Mouse (Mus musculus) intestine, embryonic 15.5 days (tissue): Measurements from ENCODE around the gene Ttc39d. TPM values are rescaled to one million over a fixed set of nuclear protein-coding genes. Genes with fewer than 3 reads are reported as not detected.
A peak's percentile ranks its signal among the peaks of the same experiment; 100 is the strongest.
"Not testable (repeated sequence)": the region's sequence is repeated elsewhere in the genome, so short reads cannot be mapped to it uniquely, and the experiment has no call there.

Source experiments
- ATAC-seq: fragments of 200-750 bp; cut with Nextera tagmentation; 2 replicates; pipeline ENCODE4 v1.8.0; 2017; ENCODE audit warnings: moderate TSS enrichment, moderate library complexity
- H3K27ac ChIP-seq: fragments of 300-500 bp; sonication (generic); 2 replicates; pipeline ENCODE4 v1.5.1; 2015; ENCODE audit warnings: mild to moderate bottlenecking, inconsistent platforms
- H3K27me3 ChIP-seq: fragments of 300-500 bp; sonication (generic); replicated peaks from 2 replicates; pipeline ENCODE4 v1.6.1; 2015; ENCODE audit warnings: inconsistent platforms
- H3K36me3 ChIP-seq: fragments of 300-500 bp; sonication (generic); 2 replicates; pipeline ENCODE4 v1.6.1; 2015; ENCODE audit warnings: inconsistent platforms
- H3K4me1 ChIP-seq: fragments of 300-500 bp; sonication (generic); replicated peaks from 2 replicates; pipeline ENCODE4 v1.6.1; 2015; ENCODE audit warnings: inconsistent platforms
- H3K4me2 ChIP-seq: fragments of 300-500 bp; sonication (generic); replicated peaks from 2 replicates; pipeline ENCODE4 v1.6.1; 2015; ENCODE audit warnings: mild to moderate bottlenecking, inconsistent platforms
- H3K4me3 ChIP-seq: fragments of 300-500 bp; sonication (generic); replicated peaks from 2 replicates; pipeline ENCODE4 v1.5.1; 2015; ENCODE audit warnings: inconsistent platforms
- H3K9ac ChIP-seq: fragments of 300-500 bp; sonication (generic); 2 replicates; pipeline ENCODE4 v1.6.1; 2015; ENCODE audit warnings: inconsistent platforms
- H3K9me3 ChIP-seq: fragments of 300-500 bp; sonication (generic); 2 replicates; pipeline ENCODE4 v1.6.1; 2016; ENCODE audit warnings: inconsistent platforms
- WGBS: fragments of 180-500 bp; shearing (Covaris S2); methylation state at CpG from one replicate; pipeline ENCODE4 v1.1.7; 2015; 5-methylcytosine and 5-hydroxymethylcytosine counted together
- polyA plus RNA-seq: library from polyadenylated mRNA; unstranded; fragments of >200 nt; fragmentation: Nextera tagmentation; extraction: Ambion mirVana; gene quantifications from 2 replicates; pipeline ENCODE4 v1.2.1, GENCODE M21; 2015

The Ttc39d gene
- polyA plus RNA-seq, 1 experiment from 2014 or later: 0.11 TPM

GRCm38 (mm10) chr17:80206301-80206670 lies 974 bp upstream of the Ttc39d start:
- peak overlapping the region; percentile 99 for H3K27ac ChIP-seq
- H3K4me1 ChIP-seq: 0 out of 2 replicates have a peak, but pooled peaks cover 7% of the 10 kb centered on the region
- WGBS: under 1% methylated on average over 36 of the region's 36 CpGs
- peak overlapping the region; percentile 71 for H3K4me2 ChIP-seq
- peak; percentile 74 for ATAC-seq
- peaks cover 16% of the 10 kb centered on the region for H3K36me3 ChIP-seq
- H3K27me3 ChIP-seq: no peaks in the 10 kb centered on the region
- H3K4me3 ChIP-seq: peak overlapping the region; percentile 89
- peak overlapping the region; percentile 98 for H3K9ac ChIP-seq
- no peaks in the 10 kb centered on the region for H3K9me3 ChIP-seq

- H3K4me1 ChIP-seq, ATAC-seq, H3K27me3 ChIP-seq, H3K9me3 ChIP-seq, H3K27ac ChIP-seq, H3K4me2 ChIP-seq, H3K9ac ChIP-seq, H3K4me3 ChIP-seq, H3K36me3 ChIP-seq: not testable (repeated sequence)
- 91% methylated on average over 4 of the region's 4 CpGs for WGBS
Observed at GRCm38 (mm10) chr17:80213998-80214397, 6.7 kb downstream of the Ttc39d start.

GRCm38 (mm10) chr17:80220131-80220530 lies 12.9 kb downstream of the Ttc39d start:
- no peak for ATAC-seq
- Histone ChIP-seq H3K27me3 (no peaks in the 10 kb centered on the region), H3K27ac (no peak overlapping the region), H3K9ac (no peak overlapping the region), H3K4me2 (no peak overlapping the region), H3K36me3 (no peaks in the 10 kb centered on the region), H3K9me3 (no peaks in the 10 kb centered on the region), H3K4me1 (no peaks in the 10 kb centered on the region), H3K4me3 (no peak overlapping the region)
- WGBS: 58% methylated on average over 2 of the region's 2 CpGs

- no peaks in the 10 kb centered on the region for H3K36me3 ChIP-seq
- ATAC-seq: no peak
- H3K27ac ChIP-seq: no peak overlapping the region
- no peaks in the 10 kb centered on the region for H3K27me3 ChIP-seq
- no peak overlapping the region for H3K4me3 ChIP-seq
- WGBS: 69% methylated on average over 9 of the region's 9 CpGs
- no peaks in the 10 kb centered on the region for H3K9me3 ChIP-seq
- no peak overlapping the region for H3K4me2 ChIP-seq
- H3K4me1 ChIP-seq: no peaks in the 10 kb centered on the region
- no peak overlapping the region for H3K9ac ChIP-seq
Observed at GRCm38 (mm10) chr17:80221202-80221601, 13.9 kb downstream of the Ttc39d start.

- H3K4me1 ChIP-seq: no peaks in the 10 kb centered on the region
- H3K9me3 ChIP-seq: no peaks in the 10 kb centered on the region
- H3K4me2 ChIP-seq: no peak overlapping the region
- ATAC-seq: no peak
- H3K9ac ChIP-seq: no peak overlapping the region
- no peak overlapping the region for H3K27ac ChIP-seq
- H3K36me3 ChIP-seq: no peaks in the 10 kb centered on the region
- 68% methylated on average over 3 of the region's 3 CpGs for WGBS
- no peaks in the 10 kb centered on the region for H3K27me3 ChIP-seq
- H3K4me3 ChIP-seq: no peak overlapping the region
Observed at GRCm38 (mm10) chr17:80221890-80222628, 14.8 kb downstream of the Ttc39d start.

- H3K9me3 ChIP-seq: no peaks in the 10 kb centered on the region
- ATAC-seq: peak; percentile 64
- H3K27me3 ChIP-seq: no peaks in the 10 kb centered on the region
- 0 out of 2 replicates have a peak, but pooled peaks cover 3% of the 10 kb centered on the region for H3K36me3 ChIP-seq
- no peaks in the 10 kb centered on the region for H3K4me1 ChIP-seq
- WGBS: 10% methylated on average over 9 of the region's 9 CpGs
- H3K9ac ChIP-seq: peak overlapping the region; percentile 33; the same call in 1 of the 2 replicates
- peak overlapping the region; percentile 78 for H3K27ac ChIP-seq
- H3K4me3 ChIP-seq: peak overlapping the region; percentile 58
- peak overlapping the region; percentile 79 for H3K4me2 ChIP-seq
Observed at GRCm38 (mm10) chr17:80223829-80224228, 16.6 kb downstream of the Ttc39d start.

GRCm38 (mm10) chr17:80224326-80225116 lies 17.3 kb downstream of the Ttc39d start, which contains the start of gene Gemin6:
Gemin6 (plus strand) TSS chr17:80224441.
- under 1% methylated on average over 33 of the region's 33 CpGs for WGBS
- no peaks in the 10 kb centered on the region for H3K4me1 ChIP-seq

GRCm38 (mm10) chr17:80225142-80225541 lies 17.9 kb downstream of the Ttc39d start:
- not testable (repeated sequence) for H3K9me3 ChIP-seq, H3K27me3 ChIP-seq, H3K27ac ChIP-seq, H3K4me1 ChIP-seq, H3K36me3 ChIP-seq
- peak overlapping the region; percentile 53 for H3K9ac ChIP-seq
- peak overlapping the region; percentile 58 for H3K4me3 ChIP-seq
- ATAC-seq: peak; percentile 26; the same call in 1 of the 2 replicates
- 45% methylated on average over 5 of the region's 5 CpGs for WGBS
- H3K4me2 ChIP-seq: peak overlapping the region; percentile 79

More at GRCm38 (mm10) chr17:80224326-80225116, 17.3 kb downstream of the Ttc39d start, which contains the start of gene Gemin6:
- peak within 1 kb of the TSS; percentile 53 for H3K9ac ChIP-seq
- H3K4me2 ChIP-seq: peak within 1 kb of the TSS; percentile 79
- H3K27ac ChIP-seq: peak within 1 kb of the TSS; percentile 78
- peak within 1 kb of the TSS; percentile 58 for H3K4me3 ChIP-seq
- no peaks in the 10 kb centered on the region for H3K27me3 ChIP-seq
- H3K36me3 ChIP-seq: 0 out of 2 replicates have a peak, but pooled peaks cover 3% of the 10 kb centered on the region
- no peaks in the 10 kb centered on the region for H3K9me3 ChIP-seq
- ATAC-seq: peak; percentile 98

- ATAC-seq: no peak
- no peaks in the 10 kb centered on the region for H3K9me3 ChIP-seq
- no peaks in the 10 kb centered on the region; the same call in 1 of the 2 replicates for H3K4me1 ChIP-seq
- no peaks in the 10 kb centered on the region for H3K27me3 ChIP-seq
- no peak overlapping the region for H3K4me2 ChIP-seq
- no peak overlapping the region for H3K9ac ChIP-seq
- no peak overlapping the region for H3K27ac ChIP-seq
- H3K36me3 ChIP-seq: 0 out of 2 replicates have a peak, but pooled peaks cover 3% of the 10 kb centered on the region
- WGBS: 79% methylated on average over 2 of the region's 2 CpGs
- H3K4me3 ChIP-seq: no peak overlapping the region
Observed at GRCm38 (mm10) chr17:80229396-80229795, 22.1 kb downstream of the Ttc39d start.

- Histone ChIP-seq H3K9me3 (no peaks in the 10 kb centered on the region), H3K27me3 (no peaks in the 10 kb centered on the region), H3K36me3 (peaks cover 5% of the 10 kb centered on the region; the same call in 1 of the 2 replicates), H3K9ac (no peak overlapping the region), H3K4me2 (no peak overlapping the region), H3K4me1 (no peaks in the 10 kb centered on the region; the same call in 1 of the 2 replicates), H3K27ac (no peak overlapping the region), H3K4me3 (no peak overlapping the region)
- no peak for ATAC-seq
- WGBS: 92% methylated on average over 5 of the region's 5 CpGs
Observed at GRCm38 (mm10) chr17:80233844-80234243, 26.6 kb downstream of the Ttc39d start.

- Histone ChIP-seq H3K36me3 (peaks cover 9% of the 10 kb centered on the region; the same call in 1 of the 2 replicates), H3K4me1 (no peaks in the 10 kb centered on the region; the same call in 1 of the 2 replicates), H3K9me3 (no peaks in the 10 kb centered on the region), H3K4me3 (no peak overlapping the region), H3K27me3 (no peaks in the 10 kb centered on the region), H3K9ac (no peak overlapping the region), H3K27ac (no peak overlapping the region), H3K4me2 (no peak overlapping the region)
- 82% methylated on average over 7 of the region's 7 CpGs for WGBS
- ATAC-seq: no peak
Observed at GRCm38 (mm10) chr17:80234376-80234775, 27.1 kb downstream of the Ttc39d start.

GRCm38 (mm10) chr17:80235477-80235876 lies 28.2 kb downstream of the Ttc39d start:
- Histone ChIP-seq H3K4me1 (no peaks in the 10 kb centered on the region; the same call in 1 of the 2 replicates), H3K4me3 (no peak overlapping the region), H3K9ac (no peak overlapping the region), H3K27me3 (no peaks in the 10 kb centered on the region), H3K27ac (no peak overlapping the region), H3K36me3 (peaks cover 15% of the 10 kb centered on the region; the same call in 1 of the 2 replicates), H3K9me3 (no peaks in the 10 kb centered on the region), H3K4me2 (no peak overlapping the region)
- WGBS: 77% methylated on average over 3 of the region's 3 CpGs
- ATAC-seq: no peak
